Mouse (Mus musculus) bone marrow, adult 2 months (tissue): ENCODE measurements around the gene Pex3. TPM values are rescaled to one million over a fixed set of nuclear protein-coding genes. Genes with fewer than 3 reads are reported as not detected.

Experiments
- H3K27ac ChIP-seq: fragments of 200-500 bp; 2 replicates; pipeline ENCODE4 v1.5.1; 2012; ENCODE audit warnings: low read depth, mild to moderate bottlenecking, control low read depth, inconsistent platforms, low read length; ENCODE audit not compliant: control insufficient read depth, poor library complexity, insufficient read depth
- H3K4me1 ChIP-seq: fragments of 200-500 bp; 2 replicates; pipeline ENCODE4 v1.6.1; 2011; ENCODE audit warnings: low read length; ENCODE audit not compliant: control insufficient read depth, insufficient read depth
- H3K4me3 ChIP-seq: fragments of 200-500 bp; replicated peaks from 2 replicates; pipeline ENCODE3; 2011; ENCODE audit warnings: mild to moderate bottlenecking, low read depth, low read length, control low read depth; ENCODE audit not compliant: control insufficient read depth
- CTCF ChIP-seq: fragments of 200-500 bp; IDR thresholded peaks from 2 replicates; pipeline ENCODE4 v1.5.1; 2011; ENCODE audit warnings: low read length, control low read depth; ENCODE audit not compliant: control insufficient read depth, insufficient read depth
- POLR2A ChIP-seq: fragments of 200-500 bp; IDR thresholded peaks from 2 replicates; pipeline ENCODE4 v1.6.1; 2011; ENCODE audit warnings: low read depth, mild to moderate bottlenecking, control low read depth, low read length, borderline replicate concordance; ENCODE audit not compliant: control insufficient read depth
- WGBS: fragments of 180-500 bp; shearing (Covaris S2); methylation state at CpG from one replicate; pipeline ENCODE4 v1.1.7; 2018; 5-methylcytosine and 5-hydroxymethylcytosine counted together
- polyA plus RNA-seq: library from polyadenylated mRNA; stranded (reverse); fragments of >200 nt; gene quantifications from 2 replicates; pipeline ENCODE4 v1.2.4, GENCODE M21; 2011; ENCODE audit warnings: low replicate concordance; ENCODE audit not compliant: missing spikeins, insufficient read depth, insufficient read length

Gene Pex3
- polyA plus RNA-seq, 1 experiment: 6.8 TPM

DNA sequence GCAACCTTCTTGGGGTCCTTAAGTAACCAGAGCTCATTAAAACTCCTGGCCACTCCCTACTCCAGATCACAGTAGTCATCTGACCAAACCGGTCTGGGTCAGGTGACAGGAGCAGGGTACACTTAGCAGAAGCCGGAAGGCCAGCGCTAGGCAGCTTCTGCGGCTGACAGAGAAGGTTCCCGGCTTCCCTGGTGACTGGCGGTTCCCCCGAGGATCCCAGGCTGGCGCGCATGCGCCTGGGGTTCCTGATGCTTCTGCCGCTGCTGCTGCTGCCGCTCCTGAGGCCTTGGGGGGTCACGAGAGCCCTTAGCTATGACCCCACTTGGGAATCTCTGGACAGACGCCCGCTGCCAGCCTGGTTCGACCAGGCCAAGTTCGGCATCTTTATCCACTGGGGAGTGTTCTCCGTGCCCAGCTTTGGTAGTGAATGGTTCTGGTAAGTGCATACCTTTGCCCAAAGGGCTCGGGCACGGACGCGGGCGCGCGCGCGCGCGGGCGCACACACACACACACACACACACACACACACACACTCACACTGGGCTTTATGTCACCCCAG lies 51.9 kb downstream of the Pex3 start:
- no peaks in the 10 kb centered on the region; the same call in 1 of the 2 replicates for H3K4me1 ChIP-seq
- TF ChIP-seq CTCF (no peak), POLR2A (peak; percentile 77; the same call in 1 of the 2 replicates)
- under 1% methylated on average over 30 of the region's 30 CpGs for WGBS
- peak overlapping the region; percentile 70 for H3K27ac ChIP-seq
- peak overlapping the region; percentile 83 for H3K4me3 ChIP-seq

DNA sequence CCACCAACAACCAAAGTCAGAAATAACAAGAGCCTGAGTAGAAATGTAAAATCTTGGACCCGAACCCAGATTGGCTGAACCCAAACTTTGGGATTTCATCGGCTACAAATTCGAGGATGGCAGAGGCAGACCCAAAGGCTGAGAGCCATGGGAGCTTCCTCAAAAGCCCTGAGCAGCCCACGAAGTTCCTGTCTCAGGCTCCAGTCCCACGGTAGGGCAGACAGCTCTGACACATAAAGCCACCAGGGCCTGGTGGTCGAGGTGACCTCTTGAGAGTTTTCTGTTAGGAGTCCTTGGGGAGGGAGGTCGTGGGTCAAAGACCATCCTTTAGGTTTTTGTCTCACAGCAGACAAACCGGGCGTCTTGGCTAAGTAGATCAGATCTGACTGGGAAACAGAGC lies 52.5 kb downstream of the Pex3 start:
- peak overlapping the region; percentile 70 for H3K27ac ChIP-seq
- WGBS: 10% methylated on average over 9 of the region's 9 CpGs
- TF ChIP-seq CTCF (no peak), POLR2A (no peak)
- H3K4me3 ChIP-seq: peak overlapping the region; percentile 83
- H3K4me1 ChIP-seq: no peaks in the 10 kb centered on the region; the same call in 1 of the 2 replicates

DNA sequence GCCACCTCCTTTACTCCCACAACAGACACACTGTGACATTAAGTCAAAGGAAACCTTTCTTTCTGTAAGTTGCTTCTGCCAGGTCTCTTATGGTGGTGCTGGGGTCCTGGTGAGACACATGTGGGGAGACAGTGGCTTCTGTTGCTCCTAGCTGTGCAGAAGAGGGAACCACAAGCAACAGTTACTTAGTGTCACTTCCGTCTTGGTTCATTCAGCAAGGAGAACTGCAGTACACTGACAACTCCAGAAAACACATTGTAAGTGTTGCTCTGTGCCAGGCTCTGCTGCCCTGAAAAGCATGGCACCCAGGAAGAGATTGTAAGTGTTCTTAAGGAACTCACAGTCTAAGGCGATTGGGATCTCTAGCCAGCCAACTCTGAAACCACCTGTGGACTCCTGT lies 53.6 kb downstream of the Pex3 start, which contains the start of gene Fuca2:
Fuca2 (plus strand) TSS at position 210 of the 400 bp plus-strand sequence.
- no peak within 1 kb of the TSS for H3K4me3 ChIP-seq
- TF ChIP-seq CTCF (no peak), POLR2A (no peak)
- WGBS: 6% methylated on average over 2 of the region's 2 CpGs
- peak within 1 kb of the TSS; percentile 70; the same call in 1 of the 2 replicates for H3K27ac ChIP-seq
- no peaks in the 10 kb centered on the region; the same call in 1 of the 2 replicates for H3K4me1 ChIP-seq

DNA sequence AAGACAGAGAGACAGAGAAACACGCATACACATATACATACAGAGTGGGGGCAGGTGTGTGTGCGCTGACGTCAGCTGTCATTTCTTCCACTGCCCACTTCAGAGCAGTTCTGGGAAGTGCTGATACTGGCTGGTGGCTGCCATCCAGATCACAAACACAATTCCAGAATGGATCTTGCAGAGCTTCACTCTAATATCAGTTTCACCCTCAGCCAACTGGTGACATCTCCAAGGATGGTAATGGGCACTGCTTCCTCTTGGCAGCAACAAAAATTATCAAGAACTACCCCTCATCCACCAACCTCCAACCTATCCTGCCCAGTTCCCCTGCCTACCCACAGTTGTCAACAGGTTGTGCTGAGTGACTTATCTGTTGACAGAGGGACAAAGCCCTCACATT lies 56.6 kb downstream of the Pex3 start:
- Histone ChIP-seq H3K27ac (no peak overlapping the region), H3K4me1 (no peaks in the 10 kb centered on the region; the same call in 1 of the 2 replicates), H3K4me3 (no peak overlapping the region)
- WGBS: 84% methylated on average over 3 of the region's 3 CpGs
- TF ChIP-seq CTCF (no peak), POLR2A (no peak)

DNA sequence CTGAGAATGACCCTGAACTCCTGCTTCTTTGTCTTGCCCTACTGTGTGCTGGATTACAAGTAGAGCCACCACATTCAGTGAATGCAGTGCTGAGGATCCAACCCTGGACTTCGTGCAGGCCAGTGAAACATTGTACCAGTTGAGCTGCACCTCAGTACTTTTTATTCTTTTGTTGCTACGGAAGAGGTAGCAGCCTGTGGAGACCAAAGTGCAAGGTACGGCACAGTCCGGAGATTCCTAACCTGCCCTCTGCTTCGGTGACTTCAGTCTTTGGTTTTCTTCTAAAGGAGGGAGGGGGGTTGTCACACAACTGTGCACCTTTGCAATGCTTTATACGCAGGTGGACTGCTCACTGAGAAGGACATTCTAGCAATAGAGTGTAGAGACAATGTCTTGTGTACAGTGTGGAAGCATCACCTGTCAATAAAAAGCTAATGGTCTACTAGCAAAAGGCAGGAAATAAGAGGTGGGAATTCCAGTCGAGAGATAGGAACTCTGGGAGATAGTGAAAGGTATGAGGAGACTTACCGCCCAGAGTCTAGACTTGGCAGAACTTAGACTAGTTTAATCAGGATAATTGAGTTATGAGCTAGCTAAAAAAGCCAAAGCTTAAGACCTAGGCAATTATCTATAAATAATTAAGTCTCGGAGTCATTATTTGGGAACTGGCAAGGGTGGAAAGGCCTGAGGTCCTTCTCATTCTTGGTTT lies 58.8 kb downstream of the Pex3 start:
- Histone ChIP-seq H3K4me1 (no peaks in the 10 kb centered on the region; the same call in 1 of the 2 replicates), H3K4me3 (no peak overlapping the region), H3K27ac (no peak overlapping the region)
- 88% methylated on average over 9 of the region's 9 CpGs for WGBS
- no peak for TF ChIP-seq POLR2A
- TF ChIP-seq CTCF: no peak

DNA sequence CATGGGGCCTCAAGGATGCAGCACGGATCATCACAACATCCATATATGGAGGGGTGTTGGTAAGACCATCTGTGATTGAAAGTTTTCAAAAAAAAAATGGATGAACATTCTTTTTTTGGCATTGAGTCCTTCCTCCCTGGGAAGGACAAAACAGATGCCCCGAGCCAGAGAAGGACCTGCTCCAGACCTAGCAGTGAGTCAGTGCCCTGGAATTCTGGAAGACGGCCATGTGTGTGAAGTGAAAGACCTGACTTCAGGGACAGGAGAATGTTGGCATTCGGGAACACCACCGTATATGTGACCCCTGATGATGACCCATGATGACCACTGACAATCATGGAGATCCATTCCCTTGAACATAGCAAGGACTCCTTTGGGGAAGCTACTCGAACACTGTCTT lies 63.3 kb downstream of the Pex3 start:
- no peak overlapping the region for H3K4me3 ChIP-seq
- H3K4me1 ChIP-seq: no peaks in the 10 kb centered on the region
- no peak for TF ChIP-seq CTCF
- no peak for TF ChIP-seq POLR2A
- 81% methylated on average over 6 of the region's 6 CpGs for WGBS
- no peak overlapping the region for H3K27ac ChIP-seq

DNA sequence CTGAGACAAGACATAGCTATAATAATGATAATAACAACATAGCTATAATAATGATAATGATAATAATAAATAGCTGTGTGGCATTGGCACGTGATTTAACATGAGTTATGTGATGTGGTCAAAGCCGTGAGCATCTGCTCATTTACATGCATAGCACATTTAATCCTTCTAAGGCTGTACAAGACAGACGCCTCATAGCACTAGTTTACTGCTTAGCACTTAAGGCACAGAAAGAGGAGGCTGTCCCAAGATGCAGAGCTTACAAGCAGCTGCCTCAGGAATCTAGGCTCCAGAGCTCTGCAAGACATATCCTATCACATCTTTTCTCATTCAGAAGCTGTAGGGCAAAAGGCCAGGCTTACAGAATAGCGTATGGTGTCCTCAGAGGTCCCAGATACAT lies 67.0 kb downstream of the Pex3 start:
- Histone ChIP-seq H3K27ac (no peak overlapping the region), H3K4me1 (no peaks in the 10 kb centered on the region), H3K4me3 (no peak overlapping the region)
- 80% methylated on average over 4 of the region's 4 CpGs for WGBS
- TF ChIP-seq POLR2A: no peak
- TF ChIP-seq CTCF: no peak

DNA sequence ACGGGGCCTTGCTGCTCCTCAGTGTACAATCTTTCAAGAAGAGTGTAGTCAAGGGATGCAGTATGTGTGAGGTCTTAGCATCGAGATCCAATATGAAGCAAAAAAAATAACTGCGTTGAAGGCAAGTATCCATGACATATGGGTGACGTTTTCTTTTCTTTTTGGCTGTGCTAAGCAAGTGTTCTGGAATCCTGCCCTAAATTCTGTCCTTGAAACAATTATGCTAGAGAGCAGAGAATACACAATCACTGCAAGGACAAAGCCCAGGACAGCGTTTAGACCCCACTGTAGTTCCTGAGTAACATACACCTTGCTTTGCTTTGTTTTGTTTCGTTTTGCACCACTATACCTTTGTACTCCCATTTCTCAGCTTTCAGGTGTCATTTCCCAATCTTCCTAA lies 73.6 kb downstream of the Pex3 start:
- 77% methylated on average over 6 of the region's 6 CpGs for WGBS
- Histone ChIP-seq H3K4me3 (no peak overlapping the region), H3K27ac (no peak overlapping the region), H3K4me1 (no peaks in the 10 kb centered on the region; the same call in 1 of the 2 replicates)
- no peak for TF ChIP-seq CTCF
- TF ChIP-seq POLR2A: no peak

DNA sequence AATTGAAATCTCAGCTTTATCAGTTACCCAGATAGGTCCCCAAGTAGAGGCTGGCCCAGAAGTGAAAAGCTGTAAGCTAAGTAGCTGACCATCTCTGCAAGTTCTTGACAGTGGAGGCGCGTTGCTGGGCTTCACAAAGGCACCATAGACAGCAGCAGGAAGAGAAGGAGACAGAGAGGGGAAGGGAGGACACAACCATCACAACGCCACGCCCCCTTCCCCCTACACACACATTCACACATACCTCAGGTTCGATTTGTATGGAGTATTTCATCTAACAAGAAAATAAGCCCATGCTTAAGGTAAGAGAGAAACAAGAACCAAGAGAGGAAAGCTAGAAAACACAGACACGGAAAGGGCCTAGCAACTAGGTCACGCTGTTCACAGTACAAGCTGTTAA lies 77.8 kb downstream of the Pex3 start:
- no peak overlapping the region for H3K4me3 ChIP-seq
- 51% methylated on average over 7 of the region's 7 CpGs for WGBS

More for the DNA sequence above, 77.8 kb downstream of the Pex3 start:
- no peak overlapping the region for H3K27ac ChIP-seq
- peaks cover 3% of the 10 kb centered on the region for H3K4me1 ChIP-seq
- TF ChIP-seq CTCF: no peak
